Mouse (Mus musculus) ES-Bruce4 (cell line): ENCODE measurements around the gene Abcc1. TPM values are rescaled to one million over a fixed set of nuclear protein-coding genes. Genes with fewer than 3 reads are reported as not detected.

Experiments
- H3K27ac ChIP-seq: 2 replicates; pipeline ENCODE4 v1.5.1; 2012; ENCODE audit warnings: low read length, inconsistent platforms; ENCODE audit not compliant: insufficient read depth
- H3K27me3 ChIP-seq: 2 replicates; pipeline ENCODE4 v1.6.1; 2012; ENCODE audit warnings: mild to moderate bottlenecking, low read length, inconsistent platforms; ENCODE audit not compliant: control insufficient read depth, poor library complexity, insufficient read depth, severe bottlenecking
- H3K36me3 ChIP-seq: 2 replicates; pipeline ENCODE4 v1.6.1; 2012; ENCODE audit warnings: inconsistent platforms, mild to moderate bottlenecking, low read length, moderate library complexity; ENCODE audit not compliant: control insufficient read depth, poor library complexity, insufficient read depth, severe bottlenecking
- H3K4me1 ChIP-seq: one replicate; pipeline ENCODE4 v1.8.1; 2011; ENCODE audit warnings: low read length; ENCODE audit not compliant: control insufficient read depth, insufficient read depth
- H3K4me3 ChIP-seq: 2 replicates; pipeline ENCODE4 v1.5.1; 2011; ENCODE audit warnings: low read depth, mild to moderate bottlenecking, low read length
- H3K9ac ChIP-seq: 2 replicates; pipeline ENCODE4 v1.6.1; 2012; ENCODE audit warnings: low read depth, mild to moderate bottlenecking, inconsistent platforms; ENCODE audit not compliant: poor library complexity, severe bottlenecking
- H3K9me3 ChIP-seq: replicated peaks from 2 replicates; pipeline ENCODE4 v1.6.1; 2012; ENCODE audit warnings: mild to moderate bottlenecking, low read length, inconsistent platforms; ENCODE audit not compliant: control insufficient read depth, poor library complexity, insufficient read depth, severe bottlenecking
- CTCF ChIP-seq: IDR thresholded peaks from one replicate; pipeline ENCODE4 v1.8.1; 2011; ENCODE audit warnings: low read depth, low read length
- EP300 ChIP-seq: IDR thresholded peaks from 2 replicates; pipeline ENCODE4 v1.6.1; 2011; ENCODE audit warnings: low read depth, low read length; ENCODE audit not compliant: insufficient read depth
- POLR2A ChIP-seq: IDR thresholded peaks from one replicate; pipeline ENCODE4 v1.8.1; 2011; ENCODE audit warnings: low read length; ENCODE audit not compliant: insufficient read depth
- polyA plus RNA-seq: library from polyadenylated mRNA; stranded (reverse); fragments of >200 nt; gene quantifications from 2 replicates; pipeline ENCODE4 v1.2.4, GENCODE M21; 2011; ENCODE audit warnings: low read depth; ENCODE audit not compliant: missing spikeins, insufficient read depth, insufficient read length

Abcc1 gene
- polyA plus RNA-seq, 1 experiment, result 69.5 TPM

GRCm38 (mm10) chr16:14501649-14502360, 140.4 kb downstream of the Abcc1 start:
- H3K9me3 ChIP-seq, result no peaks in the 10 kb centered on the region
- no peak for TF ChIP-seq CTCF
- no peak for TF ChIP-seq EP300
- TF ChIP-seq POLR2A, result no peak
- H3K27ac ChIP-seq, result no peak overlapping the region
- H3K27me3 ChIP-seq, result no peaks in the 10 kb centered on the region
- no peak overlapping the region for H3K4me3 ChIP-seq
- H3K9ac ChIP-seq, result no peak overlapping the region
- no peaks in the 10 kb centered on the region for H3K36me3 ChIP-seq
- no peaks in the 10 kb centered on the region for H3K4me1 ChIP-seq

GRCm38 (mm10) chr16:14506461-14506860, 145.1 kb downstream of the Abcc1 start:
- Histone ChIP-seq H3K4me3 (no peak overlapping the region), H3K9ac (no peak overlapping the region), H3K4me1 (no peaks in the 10 kb centered on the region), H3K27me3 (no peaks in the 10 kb centered on the region), H3K36me3 (no peaks in the 10 kb centered on the region), H3K9me3 (no peaks in the 10 kb centered on the region), H3K27ac (no peak overlapping the region)
- no peak for TF ChIP-seq EP300
- no peak for TF ChIP-seq CTCF
- no peak for TF ChIP-seq POLR2A

Other genes starting within 250 kb of the Abcc1 start
- gene Nde1, start 198.3 kb upstream of the Abcc1 start, polyA plus RNA-seq, result 126 and 129 TPM in 2 replicates
- gene Marf1, start 198.2 kb upstream of the Abcc1 start, polyA plus RNA-seq, result 68.6 and 72.3 TPM in 2 replicates
- gene Myh11, start 70.2 kb upstream of the Abcc1 start, polyA plus RNA-seq, result 0.21 and 0.35 TPM in 2 replicates
- gene Fopnl, start 44.2 kb upstream of the Abcc1 start, polyA plus RNA-seq, result 39.6 and 45.1 TPM in 2 replicates
- gene A630010A05Rik, start 200.8 kb downstream of the Abcc1 start, polyA plus RNA-seq, result 0.57 TPM in 1 of 2 replicates, not detected in the other